Mouse (Mus musculus) megakaryocyte, embryonic 14.5 days (primary cell): Measurements from ENCODE around the gene Kansl1l. TPM values are rescaled to one million over a fixed set of nuclear protein-coding genes. Genes with fewer than 3 reads are reported as not detected.

Experiments
- H3K27me3 ChIP-seq: replicated peaks from 2 replicates; pipeline ENCODE3; 2012; ENCODE audit warnings: inconsistent platforms
- H3K36me3 ChIP-seq: replicated peaks from 2 replicates; pipeline ENCODE3; 2012; ENCODE audit warnings: low read length, inconsistent platforms, mixed read lengths
- H3K4me1 ChIP-seq: 2 replicates; pipeline ENCODE4 v1.6.1; 2012; ENCODE audit warnings: inconsistent platforms
- H3K4me3 ChIP-seq: replicated peaks from 2 replicates; pipeline ENCODE3; 2012; ENCODE audit warnings: moderate library complexity, mild to moderate bottlenecking, inconsistent platforms
- H3K9me3 ChIP-seq: 2 replicates; pipeline ENCODE4 v1.6.1; 2012; ENCODE audit warnings: inconsistent platforms
- FLI1 ChIP-seq: IDR thresholded peaks from 2 replicates; pipeline ENCODE4 v1.6.1; 2012; ENCODE audit warnings: low read length, inconsistent platforms, mixed read lengths
- GATA1 ChIP-seq: IDR thresholded peaks from 3 replicates; pipeline ENCODE4 v1.6.1; 2012; ENCODE audit warnings: mixed read lengths, low read length, inconsistent platforms, borderline replicate concordance
- polyA plus RNA-seq: library from polyadenylated mRNA; stranded (reverse); fragments of >175 nt; gene quantifications from 2 replicates; pipeline ENCODE4 v1.2.3, GENCODE M21; 2012; ENCODE audit warnings: low replicate concordance; ENCODE audit not compliant: insufficient read depth

Kansl1l gene
- polyA plus RNA-seq, 1 experiment: 0.27 TPM

DNA sequence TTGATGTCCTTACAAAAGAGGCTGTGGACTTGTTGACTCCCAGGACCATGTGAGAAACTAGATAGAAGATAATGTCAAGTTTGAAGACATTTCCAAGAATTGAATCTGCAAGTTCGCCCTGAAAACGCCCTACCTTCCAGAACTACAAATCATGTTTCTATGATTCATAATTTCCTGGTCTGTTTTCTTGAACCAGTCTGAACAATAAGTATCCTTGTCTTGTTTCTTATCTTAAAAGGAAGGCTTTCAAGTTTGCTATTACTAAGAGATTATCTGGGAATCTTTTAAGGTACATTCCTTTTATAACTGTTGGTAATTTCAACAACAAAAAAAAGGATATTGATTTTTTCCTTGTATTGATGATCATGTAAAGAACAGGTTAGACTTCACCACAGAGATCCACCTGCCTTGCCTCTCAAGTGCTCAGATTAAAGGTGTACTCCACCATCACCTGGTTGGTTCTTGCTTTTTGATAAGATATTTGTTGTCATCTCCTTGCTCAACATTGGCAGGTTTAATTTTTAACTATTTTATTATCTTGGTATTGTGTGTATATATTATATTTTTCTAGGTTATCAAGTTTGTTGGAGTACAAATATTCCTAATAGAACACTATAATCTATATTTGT is 24.4 kb downstream of the Kansl1l start:
- H3K9me3 ChIP-seq: no peaks in the 10 kb centered on the region
- no peaks in the 10 kb centered on the region for H3K4me1 ChIP-seq
- TF ChIP-seq FLI1 (no peak), GATA1 (no peak)
- peaks cover 4% of the 10 kb centered on the region for H3K36me3 ChIP-seq
- no peaks in the 10 kb centered on the region for H3K27me3 ChIP-seq
- H3K4me3 ChIP-seq: no peak overlapping the region

DNA sequence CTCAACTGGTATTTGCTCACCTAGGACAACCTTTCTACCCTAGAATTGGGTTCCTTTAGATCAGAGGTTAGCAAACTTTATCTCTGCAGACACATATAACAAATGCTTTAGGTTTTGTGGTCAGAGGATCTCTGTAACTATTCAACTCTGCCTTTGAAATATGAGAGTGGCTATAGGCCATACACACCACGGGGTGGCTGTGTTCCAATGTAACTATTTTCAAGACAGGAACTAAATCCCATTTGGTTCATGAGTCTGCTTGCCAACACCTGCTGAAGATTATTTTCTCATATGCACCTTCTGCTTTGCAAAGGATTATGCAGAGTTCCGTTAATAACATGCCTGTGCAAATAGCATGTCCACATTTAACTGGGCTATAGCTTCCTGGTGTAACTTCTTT is 35.1 kb downstream of the Kansl1l start:
- Histone ChIP-seq H3K4me3 (no peak overlapping the region), H3K27me3 (no peaks in the 10 kb centered on the region), H3K9me3 (no peaks in the 10 kb centered on the region), H3K36me3 (no peaks in the 10 kb centered on the region), H3K4me1 (no peaks in the 10 kb centered on the region; the same call in 1 of the 2 replicates)
- no peak for TF ChIP-seq GATA1
- TF ChIP-seq FLI1: no peak

- Histone ChIP-seq H3K4me1 (no peaks in the 10 kb centered on the region; the same call in 1 of the 2 replicates), H3K27me3 (no peaks in the 10 kb centered on the region), H3K4me3 (no peak overlapping the region), H3K9me3 (no peaks in the 10 kb centered on the region), H3K36me3 (no peaks in the 10 kb centered on the region)
- TF ChIP-seq FLI1 (no peak), GATA1 (no peak)
These were observed 36.3 kb downstream of the Kansl1l start for GRCm38 (mm10) chr1:66781027-66781426.

GRCm38 (mm10) chr1:66778798-66779197 is 38.6 kb downstream of the Kansl1l start:
- Histone ChIP-seq H3K4me3 (no peak overlapping the region), H3K4me1 (no peaks in the 10 kb centered on the region; the same call in 1 of the 2 replicates), H3K36me3 (no peaks in the 10 kb centered on the region), H3K27me3 (no peaks in the 10 kb centered on the region), H3K9me3 (no peaks in the 10 kb centered on the region)
- no peak for TF ChIP-seq FLI1
- no peak for TF ChIP-seq GATA1

DNA sequence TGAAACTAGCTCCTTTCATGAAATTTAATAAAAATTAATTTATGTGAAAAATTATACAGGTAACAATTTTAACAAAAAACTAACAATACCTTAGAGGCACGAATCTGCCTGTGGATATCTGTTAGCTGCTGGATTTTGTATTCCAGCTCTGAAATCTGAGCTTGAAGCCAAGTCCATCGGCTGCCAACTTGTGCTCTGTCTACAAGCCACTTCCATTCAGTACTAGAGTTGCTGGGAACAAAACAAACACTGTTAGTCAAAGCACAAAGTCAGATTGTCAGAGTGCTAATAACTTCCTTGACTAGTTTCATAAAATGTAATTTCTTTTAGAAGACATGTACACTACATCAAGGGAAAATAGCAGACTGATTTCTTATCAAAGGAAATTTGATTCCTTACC is 39.5 kb downstream of the Kansl1l start:
- TF ChIP-seq FLI1: no peak
- TF ChIP-seq GATA1: no peak
- Histone ChIP-seq H3K36me3 (peaks cover 5% of the 10 kb centered on the region), H3K4me1 (no peaks in the 10 kb centered on the region; the same call in 1 of the 2 replicates), H3K27me3 (no peaks in the 10 kb centered on the region), H3K4me3 (no peak overlapping the region), H3K9me3 (no peaks in the 10 kb centered on the region)

GRCm38 (mm10) chr1:66768764-66769163 is 48.6 kb downstream of the Kansl1l start:
- H3K27me3 ChIP-seq: no peaks in the 10 kb centered on the region
- no peak for TF ChIP-seq FLI1
- no peak for TF ChIP-seq GATA1
- H3K9me3 ChIP-seq: no peaks in the 10 kb centered on the region
- H3K36me3 ChIP-seq: peaks cover 21% of the 10 kb centered on the region
- no peaks in the 10 kb centered on the region for H3K4me1 ChIP-seq
- H3K4me3 ChIP-seq: no peak overlapping the region

- H3K4me3 ChIP-seq: no peak overlapping the region
- H3K9me3 ChIP-seq: no peaks in the 10 kb centered on the region
- H3K4me1 ChIP-seq: no peaks in the 10 kb centered on the region
- TF ChIP-seq GATA1: no peak
- TF ChIP-seq FLI1: no peak
- H3K27me3 ChIP-seq: no peaks in the 10 kb centered on the region
- H3K36me3 ChIP-seq: peaks cover 46% of the 10 kb centered on the region
These were observed 86.8 kb downstream of the Kansl1l start for GRCm38 (mm10) chr1:66730581-66730980.

DNA sequence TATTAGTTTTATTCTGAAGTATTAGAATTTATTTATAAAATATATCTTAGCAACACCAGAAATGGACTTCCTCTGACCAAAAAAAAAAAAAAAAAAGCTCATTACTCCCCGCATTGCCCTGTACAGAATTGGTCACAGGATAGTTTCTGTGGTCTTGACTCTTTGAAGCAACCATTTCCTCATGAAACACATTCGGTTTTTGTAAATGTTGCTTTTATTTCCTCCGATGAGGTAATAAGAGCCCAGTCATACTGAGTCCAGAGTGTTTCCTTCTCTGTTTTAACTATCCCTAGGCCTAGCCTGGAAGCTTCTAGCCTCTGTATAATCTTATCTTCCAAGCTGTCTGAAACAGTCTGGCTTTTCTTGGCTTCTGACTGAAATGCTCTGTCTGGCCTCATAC is 104.5 kb downstream of the Kansl1l start:
- Histone ChIP-seq H3K36me3 (peaks cover 75% of the 10 kb centered on the region), H3K4me1 (peaks cover 6% of the 10 kb centered on the region; the same call in 1 of the 2 replicates), H3K27me3 (no peaks in the 10 kb centered on the region), H3K9me3 (no peaks in the 10 kb centered on the region), H3K4me3 (no peak overlapping the region)
- TF ChIP-seq GATA1: no peak
- TF ChIP-seq FLI1: no peak

DNA sequence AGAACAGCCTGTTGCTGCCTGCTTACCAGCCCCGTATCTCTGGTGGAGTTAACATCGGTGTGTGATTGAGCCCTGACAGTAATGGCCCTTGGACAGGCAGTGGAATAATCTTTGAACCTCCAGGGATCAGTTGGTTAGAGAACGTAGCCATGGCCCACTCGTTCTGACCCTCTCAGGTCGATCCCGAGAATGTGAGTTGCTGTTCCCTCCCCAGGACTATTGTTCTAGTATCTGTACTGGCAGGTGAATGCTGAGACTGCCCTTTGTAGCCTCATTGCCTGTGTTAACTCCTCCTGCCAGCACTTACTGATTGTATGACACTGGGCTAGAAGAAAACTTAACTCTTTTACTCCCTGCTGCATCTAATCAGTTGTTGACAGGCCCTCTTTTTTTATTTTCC is 112.8 kb downstream of the Kansl1l start:
- H3K36me3 ChIP-seq: peaks cover 54% of the 10 kb centered on the region
- TF ChIP-seq FLI1 (no peak), GATA1 (no peak)
- H3K9me3 ChIP-seq: no peaks in the 10 kb centered on the region
- H3K4me3 ChIP-seq: no peak overlapping the region
- peaks cover 26% of the 10 kb centered on the region; the same call in 1 of the 2 replicates for H3K4me1 ChIP-seq
- H3K27me3 ChIP-seq: no peaks in the 10 kb centered on the region

- Histone ChIP-seq H3K4me3 (no peak overlapping the region), H3K27me3 (no peaks in the 10 kb centered on the region), H3K4me1 (peaks cover 21% of the 10 kb centered on the region; the same call in 1 of the 2 replicates), H3K36me3 (peaks cover 37% of the 10 kb centered on the region), H3K9me3 (no peaks in the 10 kb centered on the region)
- TF ChIP-seq FLI1: no peak
- TF ChIP-seq GATA1: no peak
These were observed 114.6 kb downstream of the Kansl1l start for GRCm38 (mm10) chr1:66702623-66703345.
